Mouse (Mus musculus) activated CD4-positive, CD25-positive, alpha-beta regulatory T cell, adult 4 months (primary cell): Measurements from ENCODE around the gene Tbc1d10c. TPM values are rescaled to one million over a fixed set of nuclear protein-coding genes. Genes with fewer than 3 reads are reported as not detected.

Experiments used
- ATAC-seq: one replicate; pipeline ENCODE4 v1.8.0; 2017
- polyA plus RNA-seq, 2 experiments: library from polyadenylated mRNA; unstranded; fragments of 100-300 nt; shearing (Covaris generic); gene quantifications; one replicate each; pipeline ENCODE4 v1.2.1; 2017

Gene Tbc1d10c
- polyA plus RNA-seq, 2 experiments from 2014 or later = 548 to 733 TPM

- peak; percentile 33 for ATAC-seq
Observed at GRCm38 (mm10) chr19:4155223-4156072, 35.6 kb downstream of the Tbc1d10c start.

GRCm38 (mm10) chr19:4154437-4155222 lies 36.5 kb downstream of the Tbc1d10c start:
- ATAC-seq = peak; percentile 78

GRCm38 (mm10) chr19:4153232-4153654 lies 37.8 kb downstream of the Tbc1d10c start, which contains the start of gene Ptprcap:
Gene Ptprcap (plus strand): TSS chr19:4153604.
- no peak for ATAC-seq

GRCm38 (mm10) chr19:4152445-4153231 lies 38.4 kb downstream of the Tbc1d10c start:
- no peak for ATAC-seq

- ATAC-seq = no peak
Observed at GRCm38 (mm10) chr19:4151898-4152297, 39.2 kb downstream of the Tbc1d10c start.

GRCm38 (mm10) chr19:4151488-4151860 lies 39.6 kb downstream of the Tbc1d10c start:
- no peak for ATAC-seq

- no peak for ATAC-seq
Observed at GRCm38 (mm10) chr19:4150567-4151487, 40.3 kb downstream of the Tbc1d10c start.

GRCm38 (mm10) chr19:4149764-4150461 lies 41.2 kb downstream of the Tbc1d10c start:
- ATAC-seq = no peak

GRCm38 (mm10) chr19:4149283-4149682 lies 41.8 kb downstream of the Tbc1d10c start:
- no peak for ATAC-seq

- no peak for ATAC-seq
Observed at GRCm38 (mm10) chr19:4148819-4149218, 42.3 kb downstream of the Tbc1d10c start.

GRCm38 (mm10) chr19:4148491-4148806 lies 42.6 kb downstream of the Tbc1d10c start, which contains the start of gene Coro1b:
Gene Coro1b (plus strand): TSS chr19:4148619.
- peak; percentile 98 for ATAC-seq

GRCm38 (mm10) chr19:4147782-4148490 lies 43.1 kb downstream of the Tbc1d10c start:
- peak; percentile 13 for ATAC-seq

GRCm38 (mm10) chr19:4147022-4147405 lies 44.1 kb downstream of the Tbc1d10c start:
- ATAC-seq = no peak

GRCm38 (mm10) chr19:4146366-4147021 lies 44.6 kb downstream of the Tbc1d10c start:
- ATAC-seq = no peak

GRCm38 (mm10) chr19:4145936-4146335 lies 45.1 kb downstream of the Tbc1d10c start:
- no peak for ATAC-seq

- no peak for ATAC-seq
Observed at GRCm38 (mm10) chr19:4144550-4145498, 46.3 kb downstream of the Tbc1d10c start.

GRCm38 (mm10) chr19:4143759-4144268 lies 47.3 kb downstream of the Tbc1d10c start, which contains the start of gene Cabp4:
Gene Cabp4 (minus strand): TSS chr19:4144033.
- ATAC-seq = no peak
